Mouse (Mus musculus) neural tube, embryonic 15.5 days (tissue): Measurements from ENCODE around the gene Tmem39a. TPM values are rescaled to one million over a fixed set of nuclear protein-coding genes. Genes with fewer than 3 reads are reported as not detected.

Experiments
- ATAC-seq: fragments of 200-750 bp; cut with Nextera tagmentation; 2 replicates; pipeline ENCODE4 v1.8.0; 2017; ENCODE audit warnings: mild to moderate bottlenecking, moderate TSS enrichment, moderate library complexity; ENCODE audit not compliant: low FRiP score
- H3K27ac ChIP-seq: fragments of 300-500 bp; sonication (generic); replicated peaks from 2 replicates; pipeline ENCODE4 v1.5.1; 2015; ENCODE audit warnings: mild to moderate bottlenecking, inconsistent platforms
- H3K27me3 ChIP-seq: fragments of 300-500 bp; sonication (generic); replicated peaks from 2 replicates; pipeline ENCODE4 v1.6.1; 2015; ENCODE audit warnings: inconsistent platforms
- H3K36me3 ChIP-seq: fragments of 300-500 bp; sonication (generic); 2 replicates; pipeline ENCODE4 v1.6.1; 2015; ENCODE audit warnings: inconsistent platforms
- H3K4me1 ChIP-seq: fragments of 300-500 bp; sonication (generic); 2 replicates; pipeline ENCODE4 v1.6.1; 2015; ENCODE audit warnings: inconsistent platforms
- H3K4me2 ChIP-seq: fragments of 300-500 bp; sonication (generic); 2 replicates; pipeline ENCODE4 v1.6.1; 2015; ENCODE audit warnings: inconsistent platforms, mild to moderate bottlenecking, moderate library complexity
- H3K4me3 ChIP-seq: fragments of 300-500 bp; sonication (generic); replicated peaks from 2 replicates; pipeline ENCODE4 v1.5.1; 2015; ENCODE audit warnings: mild to moderate bottlenecking, inconsistent platforms
- H3K9ac ChIP-seq: fragments of 300-500 bp; sonication (generic); replicated peaks from 2 replicates; pipeline ENCODE4 v1.6.1; 2015; ENCODE audit warnings: mild to moderate bottlenecking, inconsistent platforms
- H3K9me3 ChIP-seq: fragments of 300-500 bp; sonication (generic); replicated peaks from 2 replicates; pipeline ENCODE4 v1.6.1; 2016; ENCODE audit warnings: inconsistent platforms
- WGBS: fragments of 180-500 bp; shearing (Covaris S2); methylation state at CpG from one replicate; pipeline ENCODE4 v1.1.7; 2015; ENCODE audit warnings: mixed read lengths; 5-methylcytosine and 5-hydroxymethylcytosine counted together
- polyA plus RNA-seq: library from polyadenylated mRNA; unstranded; fragments of >200 nt; fragmentation: Nextera tagmentation; extraction: Ambion mirVana; gene quantifications from 2 replicates; pipeline ENCODE4 v1.2.1, GENCODE M21; 2015

Gene Tmem39a
- polyA plus RNA-seq, 1 experiment from 2014 or later, result 38.6 TPM

DNA sequence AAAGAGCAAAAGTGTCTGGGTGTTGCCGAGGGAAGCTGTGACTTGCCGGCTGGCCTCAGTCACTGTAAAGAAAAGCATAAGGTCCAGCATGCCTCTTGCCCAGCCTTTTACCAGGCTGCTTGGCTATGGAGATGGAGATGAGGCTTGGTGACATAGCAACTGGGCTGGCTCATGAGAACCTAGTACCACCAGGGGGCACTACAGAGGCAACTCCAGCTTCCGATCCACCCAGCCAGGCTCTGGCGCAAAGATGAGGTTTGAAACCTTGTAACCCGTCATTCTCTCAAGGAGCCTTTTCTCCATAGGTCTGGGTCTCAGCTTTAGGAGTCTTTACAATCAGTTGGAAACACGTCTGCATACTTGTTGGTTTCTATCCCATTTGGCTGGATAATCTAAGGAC, 60.6 kb downstream of the Tmem39a start:
- WGBS, result 20% methylated on average over 6 of the region's 6 CpGs

DNA sequence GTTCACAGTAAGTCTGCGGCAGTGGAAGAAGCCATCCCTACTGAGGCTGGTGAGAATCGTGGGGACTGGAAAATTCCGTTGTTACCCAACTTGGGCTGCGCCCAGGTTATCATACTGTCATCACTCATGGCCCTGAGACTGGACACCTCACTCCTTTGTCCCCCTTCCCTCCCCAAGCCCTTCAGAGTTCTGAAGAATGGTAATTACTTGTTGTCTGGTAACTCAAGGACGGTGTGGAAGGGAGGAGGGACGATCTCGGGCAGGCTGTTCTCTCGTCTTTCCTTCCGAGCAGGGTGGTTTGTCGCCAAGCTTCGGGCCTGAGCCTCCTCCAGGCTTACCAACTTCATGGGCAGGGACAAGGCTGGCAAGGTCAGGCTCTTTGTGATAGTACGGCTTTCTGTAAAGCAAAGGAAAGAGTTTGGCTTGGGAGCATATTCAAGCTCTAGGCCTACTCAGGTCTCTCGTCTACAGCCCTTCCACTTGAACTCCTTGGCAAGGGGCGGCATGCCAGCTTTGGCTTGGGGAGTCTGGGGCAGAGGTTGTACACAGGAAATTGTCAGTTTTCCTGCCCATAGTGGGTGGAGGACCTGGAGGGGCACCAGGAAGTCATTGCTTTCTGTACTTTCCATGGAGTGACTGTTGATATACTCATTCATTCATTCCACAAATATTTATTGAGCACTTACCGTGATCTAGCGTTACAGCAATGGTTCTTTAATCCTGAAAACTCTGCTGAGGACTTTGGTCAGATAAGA, 62.4 kb downstream of the Tmem39a start:
- Histone ChIP-seq H3K36me3 (no peaks in the 10 kb centered on the region), H3K4me3 (no peak overlapping the region), H3K9ac (no peak overlapping the region), H3K27ac (no peak overlapping the region), H3K4me2 (no peak overlapping the region), H3K4me1 (no peaks in the 10 kb centered on the region), H3K9me3 (no peaks in the 10 kb centered on the region), H3K27me3 (no peaks in the 10 kb centered on the region)
- ATAC-seq, result no peak
- WGBS, result 94% methylated on average over 16 of the region's 16 CpGs

More for the DNA sequence above, 60.6 kb downstream of the Tmem39a start:
- H3K9ac ChIP-seq, result no peak overlapping the region
- no peak overlapping the region for H3K4me3 ChIP-seq
- no peaks in the 10 kb centered on the region for H3K9me3 ChIP-seq
- no peak overlapping the region for H3K27ac ChIP-seq
- no peak overlapping the region for H3K4me2 ChIP-seq
- no peaks in the 10 kb centered on the region for H3K4me1 ChIP-seq
- ATAC-seq, result 0 out of 2 replicates have a peak, but pooled peaks have one; percentile 66
- no peaks in the 10 kb centered on the region for H3K36me3 ChIP-seq
- no peaks in the 10 kb centered on the region for H3K27me3 ChIP-seq

DNA sequence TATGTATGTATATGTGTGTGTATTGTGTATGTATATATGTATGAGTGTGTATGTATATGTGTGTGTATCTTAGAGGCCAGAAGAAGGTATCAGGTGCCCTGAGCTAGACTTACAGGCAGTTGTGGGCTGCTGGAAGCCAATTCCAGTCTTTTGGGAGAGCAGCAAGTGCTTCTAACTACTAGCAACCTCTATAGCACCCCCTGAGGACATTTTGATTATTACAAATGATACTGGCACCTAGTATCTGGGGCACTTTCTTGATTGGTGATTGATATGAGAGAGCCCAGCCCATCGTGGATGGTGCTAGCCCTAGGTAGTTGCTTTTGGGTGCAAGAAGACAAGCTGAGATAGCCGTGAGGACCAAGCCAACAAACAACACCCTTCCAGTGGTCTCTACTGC, 63.8 kb downstream of the Tmem39a start:
- 76% methylated on average over 2 of the region's 2 CpGs for WGBS
- Histone ChIP-seq H3K4me2 (no peak overlapping the region), H3K4me1 (no peaks in the 10 kb centered on the region), H3K9me3 (no peaks in the 10 kb centered on the region), H3K27ac (no peak overlapping the region), H3K27me3 (no peaks in the 10 kb centered on the region), H3K4me3 (no peak overlapping the region), H3K36me3 (no peaks in the 10 kb centered on the region), H3K9ac (no peak overlapping the region)
- no peak for ATAC-seq

DNA sequence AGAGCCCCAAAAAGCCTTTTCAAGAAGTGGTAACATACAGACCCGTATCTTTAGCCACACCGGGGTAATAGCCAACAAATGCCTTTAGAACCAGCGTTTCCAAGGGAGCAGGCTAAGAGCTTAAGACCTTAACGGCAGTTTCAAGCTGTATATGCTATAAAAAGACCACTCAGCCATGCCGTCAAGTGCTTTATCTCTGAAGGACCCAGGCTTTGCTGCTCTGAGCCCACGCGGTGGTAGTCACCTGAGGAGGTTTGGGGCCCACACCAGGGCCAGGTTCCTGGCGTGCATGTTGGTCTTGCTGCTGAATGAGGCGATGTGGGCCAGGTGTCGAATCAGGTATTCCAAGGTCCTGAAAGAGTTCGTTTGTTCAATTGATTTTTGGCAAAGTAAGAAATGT, 65.8 kb downstream of the Tmem39a start:
- Histone ChIP-seq H3K4me2 (no peak overlapping the region), H3K27ac (no peak overlapping the region), H3K36me3 (no peaks in the 10 kb centered on the region), H3K4me3 (no peak overlapping the region), H3K4me1 (no peaks in the 10 kb centered on the region), H3K9me3 (no peaks in the 10 kb centered on the region), H3K27me3 (no peaks in the 10 kb centered on the region), H3K9ac (no peak overlapping the region)
- no peak for ATAC-seq
- WGBS, result 71% methylated on average over 11 of the region's 11 CpGs

DNA sequence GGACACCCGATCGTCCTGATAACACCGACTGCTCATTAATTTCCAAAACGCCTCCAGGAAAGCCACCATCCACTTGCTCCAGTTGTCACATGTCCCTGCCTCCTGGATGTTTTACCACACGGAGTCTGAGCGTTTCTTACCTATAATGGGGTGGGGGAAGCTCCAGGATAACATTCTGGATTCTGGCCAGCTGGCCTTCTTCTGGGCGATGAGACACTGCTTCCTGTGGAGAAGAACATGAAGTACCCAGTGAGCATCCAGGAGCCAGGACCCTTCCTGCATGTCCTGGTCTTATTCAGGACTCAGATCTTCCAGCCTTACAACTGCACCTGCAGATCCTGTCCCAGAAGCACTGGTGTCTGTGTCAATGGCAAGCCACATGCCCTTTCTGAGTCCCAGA, 66.9 kb downstream of the Tmem39a start:
- H3K4me2 ChIP-seq, result no peak overlapping the region
- WGBS, result 87% methylated on average over 7 of the region's 7 CpGs
- H3K9ac ChIP-seq, result no peak overlapping the region
- H3K9me3 ChIP-seq, result no peaks in the 10 kb centered on the region
- no peaks in the 10 kb centered on the region for H3K27me3 ChIP-seq
- no peak for ATAC-seq
- H3K27ac ChIP-seq, result no peak overlapping the region
- H3K4me1 ChIP-seq, result no peaks in the 10 kb centered on the region
- H3K4me3 ChIP-seq, result no peak overlapping the region
- H3K36me3 ChIP-seq, result no peaks in the 10 kb centered on the region

DNA sequence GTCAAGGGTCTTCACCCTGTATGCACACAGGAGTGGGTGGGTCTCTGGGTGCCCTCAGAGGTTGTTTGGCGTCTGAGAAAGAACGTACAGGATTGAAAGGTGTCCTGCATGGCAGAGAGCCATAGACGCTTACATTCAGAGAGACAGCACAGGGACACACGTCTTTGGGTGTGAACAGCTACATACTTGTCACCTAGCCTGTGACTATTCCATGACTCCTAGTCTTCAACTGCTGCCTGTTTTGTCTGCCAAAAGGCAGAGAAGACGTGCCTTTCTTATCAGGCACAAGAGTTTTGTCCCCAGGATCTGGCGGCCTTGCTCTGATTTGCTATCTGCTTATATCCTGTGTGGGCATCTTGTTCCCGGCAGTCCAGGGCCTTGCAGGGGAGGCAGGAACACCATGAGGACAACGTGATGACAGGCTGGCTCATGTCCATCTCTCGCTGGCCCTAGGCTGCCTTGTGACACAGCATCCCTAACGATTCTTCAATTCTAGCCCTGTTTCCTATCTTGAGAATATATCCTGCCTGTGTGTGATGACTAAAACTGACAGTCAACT, 67.4 kb downstream of the Tmem39a start:
- H3K36me3 ChIP-seq, result no peaks in the 10 kb centered on the region
- H3K4me2 ChIP-seq, result no peak overlapping the region
- H3K4me1 ChIP-seq, result no peaks in the 10 kb centered on the region
- H3K27me3 ChIP-seq, result no peaks in the 10 kb centered on the region
- H3K9me3 ChIP-seq, result no peaks in the 10 kb centered on the region
- 89% methylated on average over 10 of the region's 10 CpGs for WGBS
- no peak overlapping the region for H3K9ac ChIP-seq
- no peak for ATAC-seq
- H3K27ac ChIP-seq, result no peak overlapping the region
- H3K4me3 ChIP-seq, result no peak overlapping the region

DNA sequence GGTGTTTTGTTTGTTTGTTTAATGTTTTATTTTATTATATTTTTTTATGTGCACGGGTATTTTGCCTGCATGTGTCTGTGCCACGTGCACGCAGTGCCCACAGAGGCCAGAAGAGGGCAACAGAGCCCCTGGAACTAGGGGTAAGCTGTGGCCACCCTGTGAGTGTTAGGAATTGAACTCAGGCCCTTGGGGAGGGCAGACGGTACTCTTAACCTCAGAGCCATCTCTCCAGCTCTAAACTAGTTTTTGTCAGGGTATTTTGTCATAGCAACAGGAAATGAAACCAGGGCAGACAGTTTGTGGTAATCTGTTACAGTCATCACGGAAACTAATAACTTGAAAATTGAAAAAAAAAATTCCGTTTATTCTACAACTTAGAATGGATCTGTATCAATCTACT, 73.6 kb downstream of the Tmem39a start:
- Histone ChIP-seq H3K4me3 (no peak overlapping the region), H3K27ac (no peak overlapping the region), H3K9ac (no peak overlapping the region), H3K4me1 (no peaks in the 10 kb centered on the region; the same call in 1 of the 2 replicates), H3K4me2 (no peak overlapping the region), H3K9me3 (no peaks in the 10 kb centered on the region), H3K27me3 (no peaks in the 10 kb centered on the region), H3K36me3 (no peaks in the 10 kb centered on the region)
- ATAC-seq, result no peak
- 63% methylated on average over 6 of the region's 6 CpGs for WGBS

DNA sequence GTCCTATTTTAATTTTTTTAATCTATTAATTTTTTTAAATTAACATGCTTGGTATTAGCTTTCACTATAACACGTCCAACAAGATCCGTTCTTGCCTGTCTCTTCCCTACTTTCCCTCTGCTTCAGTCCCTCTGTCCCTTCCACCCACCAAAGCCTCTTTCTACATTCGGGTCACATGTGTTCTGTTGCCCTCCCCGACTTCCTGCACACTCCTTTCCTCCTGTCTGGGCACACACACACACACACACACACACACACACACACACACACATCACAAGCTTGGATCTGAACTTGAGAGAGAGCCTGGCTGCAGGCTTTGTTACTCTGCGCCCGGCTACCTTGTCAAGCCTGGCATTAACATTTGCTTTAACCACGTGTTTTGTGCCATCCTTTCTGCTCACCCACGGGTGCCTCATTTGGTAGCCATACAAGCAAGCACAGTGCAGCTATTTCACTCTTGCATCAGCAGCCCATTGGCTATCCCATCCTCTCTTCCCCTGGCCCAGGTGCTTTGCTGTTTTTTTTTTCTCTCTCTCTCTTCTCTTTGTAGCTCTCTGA, 77.4 kb downstream of the Tmem39a start:
- Histone ChIP-seq H3K4me1 (no peaks in the 10 kb centered on the region; the same call in 1 of the 2 replicates), H3K9me3 (no peaks in the 10 kb centered on the region), H3K36me3 (no peaks in the 10 kb centered on the region), H3K4me3 (no peak overlapping the region), H3K27ac (no peak overlapping the region), H3K9ac (no peak overlapping the region), H3K4me2 (no peak overlapping the region), H3K27me3 (no peaks in the 10 kb centered on the region)
- no peak for ATAC-seq
- WGBS, result 79% methylated on average over 8 of the region's 8 CpGs

DNA sequence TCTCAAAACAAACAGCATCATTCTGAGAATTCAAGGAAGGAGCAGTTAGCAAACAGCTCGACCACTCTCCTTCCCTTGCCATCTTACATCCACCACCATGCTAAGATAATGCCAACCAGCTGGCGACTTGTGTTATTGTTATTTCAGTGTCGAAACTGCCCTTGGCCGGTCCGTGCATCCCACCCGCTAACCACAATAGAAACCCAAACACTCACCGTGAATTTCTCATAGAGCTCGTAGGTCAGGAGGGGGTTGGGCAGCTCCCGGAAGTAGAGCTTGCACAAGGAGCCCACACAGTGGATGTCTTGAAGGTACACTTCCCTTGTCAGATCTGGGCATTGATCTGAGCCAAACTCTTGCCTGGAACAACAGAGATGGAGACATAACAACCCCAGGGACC, 78.2 kb downstream of the Tmem39a start:
- Histone ChIP-seq H3K27ac (no peak overlapping the region), H3K4me1 (no peaks in the 10 kb centered on the region; the same call in 1 of the 2 replicates), H3K9ac (no peak overlapping the region), H3K27me3 (no peaks in the 10 kb centered on the region), H3K4me2 (no peak overlapping the region), H3K36me3 (no peaks in the 10 kb centered on the region), H3K4me3 (no peak overlapping the region), H3K9me3 (no peaks in the 10 kb centered on the region)
- no peak for ATAC-seq
- whole genome bisulfite sequencing, result 73% methylated on average over 9 of the region's 9 CpGs

DNA sequence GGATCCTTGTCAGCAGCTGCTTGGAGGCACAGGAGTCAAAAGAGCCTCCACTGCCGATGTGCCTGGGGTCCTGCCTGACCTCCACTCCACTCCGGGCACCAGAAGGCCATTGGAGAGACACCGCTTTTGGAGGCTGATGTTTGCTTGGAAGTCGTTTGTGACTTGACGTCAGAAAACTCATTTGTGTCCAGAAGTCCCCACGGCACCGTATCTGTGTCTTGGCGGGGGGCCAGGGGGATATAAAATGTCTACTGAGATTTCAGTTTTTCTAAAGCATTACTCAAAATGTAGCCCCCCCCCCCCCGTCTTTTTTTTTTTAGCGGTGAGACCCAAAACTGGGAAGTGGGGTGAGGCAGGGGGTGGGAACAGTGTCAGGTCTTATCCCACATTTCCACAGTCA, 78.6 kb downstream of the Tmem39a start:
- no peak overlapping the region for H3K27ac ChIP-seq
- no peak overlapping the region for H3K4me2 ChIP-seq
- no peaks in the 10 kb centered on the region; the same call in 1 of the 2 replicates for H3K4me1 ChIP-seq
- H3K9me3 ChIP-seq, result no peaks in the 10 kb centered on the region
- ATAC-seq, result no peak
- H3K36me3 ChIP-seq, result no peaks in the 10 kb centered on the region
- WGBS, result 75% methylated on average over 10 of the region's 10 CpGs
- H3K9ac ChIP-seq, result no peak overlapping the region
- no peaks in the 10 kb centered on the region for H3K27me3 ChIP-seq
- no peak overlapping the region for H3K4me3 ChIP-seq
